Mouse (Mus musculus): ENCODE results near the gene Adk.

- TF ChIP-seq POLR2A (IDR thresholded peaks at IDR 0.05; ENCODE audit: low read depth, low read length) (no peak), MEF2A (IDR thresholded peaks at IDR 0.05; ENCODE audit: borderline replicate concordance, low read depth, low read length) (no peak), CHD1 (IDR thresholded peaks at IDR 0.05; ENCODE audit: low read depth, low read length) (no peak), ETS1 (conservative IDR thresholded peaks at IDR 0.05; ENCODE audit: low read depth, low read length) (no peak), CTCF (conservative IDR thresholded peaks at IDR 0.05 in 1 of 2, IDR thresholded peaks at IDR 0.05 in 1 of 2; ENCODE audit: low read depth in 2 of 2, low read length in 2 of 2) (no peak), EP300 (IDR thresholded peaks at IDR 0.05; ENCODE audit: low read length) (no peak)
Measured at GRCm38 (mm10) chr14:21439785-21440184, 387.4 kb downstream of the Adk start.

Measured in CH12.LX (cell line).